Mouse (Mus musculus): ENCODE results near the gene Foxp2.

DNA sequence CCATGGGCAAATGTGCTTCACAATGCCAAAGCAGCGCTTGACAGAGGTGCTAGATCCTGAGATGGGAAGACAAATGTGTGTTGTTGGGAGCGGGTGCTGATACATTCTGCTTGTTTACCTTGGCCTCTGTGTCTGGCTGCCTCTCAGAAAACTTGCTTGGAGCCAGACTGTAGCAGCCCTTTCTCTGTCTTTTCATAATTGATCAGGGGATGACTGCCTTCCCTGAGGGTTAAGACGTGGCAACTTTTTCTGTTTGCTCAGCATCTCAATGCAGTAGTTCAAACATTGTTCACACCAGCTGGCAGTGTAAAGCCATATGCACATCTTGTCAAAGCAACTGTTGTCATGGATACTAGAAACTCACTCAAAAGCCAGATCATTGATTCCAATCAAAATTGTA, 384.1 kb downstream of the Foxp2 start:
- no peak for TF ChIP-seq GATA1 (IDR thresholded peaks at IDR 0.05; ENCODE audit: low read length)
- no peak for TF ChIP-seq TAL1 (IDR thresholded peaks at IDR 0.05; ENCODE audit: low read length)

Data from erythroblast, embryonic 14.5 days (primary cell).